ENCODE assay signal across 7 mouse cellular contexts in genomic region chr19:30548411-30549043, GRCm38 (mm10). TPM values are rescaled to one million over a fixed set of nuclear protein-coding genes. Genes with fewer than 3 reads are reported as not detected.
DNase-seq lines count a peak whose midpoint lies in the region; ATAC-seq lines count a peak whose summit lies in the region.

No protein-coding gene starts in this region.

- peaks cover 58% of the 10 kb centered on the region for H3K27me3 ChIP-seq in liver, embryonic 15.5 days

- 5% methylated on average over 23 of the region's 23 CpGs for WGBS in liver, embryonic 15.5 days (ENCODE audit: insufficient replicate concordance)

- no peak overlapping the region for H3K9ac ChIP-seq in liver, embryonic 15.5 days

- DNase-seq in right cerebral cortex, postnatal 4 days = peak; percentile 9
- no peak for DNase-seq in right cerebral cortex, postnatal 10 days (ENCODE audit: low spot score in 2 of 2)
- DNase-seq in urinary bladder, postnatal 10 days (ENCODE audit: low spot score) = no peak
- no peak for DNase-seq in natural killer cell, adult 2 months (ENCODE audit: low spot score in 2 of 2)

- H3K9me3 ChIP-seq in liver, embryonic 15.5 days (replicated peaks) = no peaks in the 10 kb centered on the region

- H3K27ac ChIP-seq in liver, embryonic 15.5 days (replicated peaks) = no peak overlapping the region

- H3K4me1 ChIP-seq in liver, embryonic 15.5 days (replicated peaks) = no peaks in the 10 kb centered on the region

- H3K36me3 ChIP-seq in liver, embryonic 15.5 days (replicated peaks) = no peaks in the 10 kb centered on the region

- peak overlapping the region; percentile 44 for H3K4me2 ChIP-seq in liver, embryonic 15.5 days

- peak; percentile 35; the same call in 1 of the 2 replicates for ATAC-seq in granulocyte monocyte progenitor cell, adult 5-6 weeks (replicated peaks; ENCODE audit: poor library complexity, severe bottlenecking)
- no peak for ATAC-seq in liver, embryonic 15.5 days (ENCODE audit: insufficient read depth)
- ATAC-seq in frontal cortex, adult (ENCODE audit: low TSS enrichment) = no peak; the same call in 1 of the 2 replicates

- H3K4me3 ChIP-seq in liver, embryonic 15.5 days (replicated peaks) = peak overlapping the region; percentile 20

RNA-seq across cellular contexts. Expression of gene Dkk1, which starts 0.9 kb away (rescaled TPM):
- not detected in 2 replicates for total RNA-seq in granulocyte monocyte progenitor cell, adult 5-6 weeks (2014; fragmentation: Nextera tagmentation)
- not detected in 2 replicates for total RNA-seq in granulocyte monocyte progenitor cell, adult 5-6 weeks (2017)
- polyA plus RNA-seq in liver, embryonic 15.5 days (2015; fragmentation: Nextera tagmentation; extraction: Ambion mirVana) = 0.33 and 0.43 TPM in 2 replicates
